Mouse (Mus musculus): ENCODE results near the gene Arpc2. TPM values are rescaled to one million over a fixed set of nuclear protein-coding genes. Genes with fewer than 3 reads are reported as not detected.

Gene Arpc2
- polyA plus RNA-seq (2014; fragmentation: Illumina TruSeq; extraction: RNeasy Lipid Tissue Mini Kit (QIAGEN cat#74804); ENCODE audit: low read depth, low replicate concordance): 163 TPM

DNA sequence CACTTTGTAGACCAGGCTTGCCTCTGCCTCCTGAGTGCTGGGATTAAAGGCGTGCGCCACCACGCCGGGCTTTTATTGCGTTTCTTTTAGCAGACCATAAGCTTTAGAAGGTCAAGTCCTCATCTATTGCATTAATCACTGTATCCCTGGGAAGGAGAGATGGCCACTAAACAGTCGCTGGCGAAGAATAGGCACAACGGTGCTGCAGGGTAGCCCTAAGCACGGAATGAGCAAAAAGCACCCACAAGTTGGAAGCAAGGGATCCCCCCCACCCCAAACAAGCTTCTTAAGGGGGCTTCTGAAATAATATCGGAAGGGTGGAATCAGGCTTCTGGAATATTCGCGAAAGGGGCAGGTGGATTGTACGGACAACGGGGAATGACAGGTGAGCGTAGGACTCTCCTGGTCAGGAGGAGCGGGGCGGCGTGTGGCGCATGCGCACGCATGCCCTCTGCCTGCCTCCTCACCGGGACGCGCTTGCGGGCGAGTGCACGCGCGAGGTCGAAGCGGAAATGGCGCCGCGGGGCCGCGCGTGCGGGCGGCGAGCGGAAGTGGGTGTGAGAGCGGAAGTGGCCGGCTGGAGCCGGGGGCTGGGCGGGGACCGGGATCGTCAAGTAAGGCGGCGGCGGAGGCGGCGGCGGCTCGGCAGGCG, at the start of gene Arpc2:
Gene Arpc2 (plus strand): TSS at position 147 of the 652 bp plus-strand sequence.

DNA sequence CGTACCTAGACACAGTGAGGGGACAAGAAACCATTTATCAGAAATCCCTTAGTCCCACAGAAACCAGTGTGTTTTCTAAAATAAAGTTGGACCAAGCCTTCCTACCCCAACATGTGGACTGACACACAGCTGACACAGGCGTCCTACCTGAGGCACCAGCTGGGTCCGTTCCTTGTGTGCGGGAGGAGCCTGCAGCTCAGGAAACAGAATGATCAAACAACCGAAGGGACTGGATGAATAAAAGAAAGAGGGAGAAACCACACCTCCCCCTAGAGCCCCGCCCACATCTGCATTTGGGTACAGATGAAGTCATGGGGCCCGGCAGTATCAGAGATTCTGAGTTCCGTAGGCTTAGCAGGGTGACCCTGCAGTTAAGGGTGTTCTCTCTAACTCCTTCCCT, 41.4 kb upstream of the Arpc2 start, which contains the start of gene Cxcr1:
Gene Cxcr1 (minus strand): TSS at position 187 of the 400 bp plus-strand sequence.

DNA sequence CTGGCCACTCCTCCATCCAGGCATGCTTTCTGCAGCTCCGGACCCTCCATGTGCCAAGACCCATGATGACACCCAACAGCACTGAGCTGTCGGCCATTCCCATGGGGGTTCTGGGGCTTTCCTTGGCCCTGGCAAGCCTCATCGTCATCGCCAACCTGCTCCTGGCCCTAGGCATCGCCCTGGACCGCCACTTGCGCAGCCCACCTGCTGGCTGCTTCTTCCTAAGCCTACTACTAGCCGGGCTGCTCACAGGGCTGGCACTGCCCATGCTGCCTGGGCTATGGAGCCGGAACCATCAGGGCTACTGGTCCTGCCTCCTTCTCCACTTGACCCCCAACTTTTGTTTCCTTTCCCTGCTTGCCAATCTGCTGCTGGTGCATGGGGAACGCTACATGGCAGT, 42.7 kb downstream of the Arpc2 start, which contains the start of gene Gpbar1:
Gene Gpbar1 (plus strand): TSS at position 13 of the 400 bp plus-strand sequence.

DNA sequence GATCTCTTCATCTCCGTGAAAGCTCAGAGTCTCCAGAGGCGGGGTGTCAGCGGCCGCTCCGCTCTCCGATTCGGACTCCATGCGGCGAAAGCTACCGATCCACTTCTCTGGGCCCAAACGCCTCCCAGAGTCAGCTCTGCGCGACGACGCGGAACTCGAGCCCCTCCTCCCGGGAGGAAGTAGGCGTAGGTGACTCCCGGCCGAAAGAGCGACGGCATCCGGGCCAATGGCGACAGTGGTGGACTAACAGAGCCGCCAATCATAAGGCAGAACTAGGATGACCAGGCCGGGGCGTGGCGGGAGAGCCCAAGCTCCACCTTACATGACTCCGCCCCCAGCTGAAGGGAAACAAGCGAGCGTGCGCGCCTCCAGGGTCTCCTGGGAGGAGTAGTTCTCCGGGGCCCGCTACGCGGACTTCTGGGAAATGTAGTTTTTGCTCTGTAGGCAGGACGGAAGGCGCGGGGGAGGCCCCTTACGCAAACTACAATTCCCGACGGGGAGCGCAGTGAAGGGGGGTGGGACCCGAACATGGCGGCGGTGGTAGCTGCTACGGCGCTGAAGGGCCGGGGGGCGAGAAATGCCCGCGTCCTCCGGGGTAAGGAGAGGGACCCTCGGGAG, 48.8 kb downstream of the Arpc2 start, which contains the start of the genes Aamp and Pnkd:
Gene Aamp (minus strand): TSS at position 196 of the 618 bp plus-strand sequence.
Gene Pnkd (plus strand): TSS at position 388 of the 618 bp plus-strand sequence.

DNA sequence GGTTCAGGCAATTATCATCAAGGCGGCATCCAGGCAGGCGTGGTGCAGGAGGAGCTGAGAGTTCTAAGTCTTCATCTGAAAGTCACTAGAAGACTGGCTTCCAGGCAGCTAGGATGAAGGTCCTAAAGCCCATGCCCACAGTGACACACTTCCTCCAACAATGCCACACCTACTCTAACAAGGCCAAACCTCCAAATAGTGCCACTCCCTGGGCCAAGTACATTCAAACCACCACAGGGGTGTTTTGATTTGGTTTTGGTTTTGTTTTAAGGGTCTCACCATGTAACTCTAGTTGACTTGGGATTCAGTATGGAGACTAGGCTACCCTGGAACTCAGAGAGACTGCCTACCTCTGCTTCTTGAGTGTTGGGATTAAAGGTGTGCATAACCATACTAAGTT, 69.6 kb downstream of the Arpc2 start, which contains the start of gene Tmbim1:
Gene Tmbim1 (minus strand): TSS at position 101 of the 400 bp plus-strand sequence.

Other genes starting within 250 kb of the Arpc2 start
- 367 TPM for gene Tns1, start 111.6 kb upstream of the Arpc2 start, polyA plus RNA-seq (2014; fragmentation: Illumina TruSeq; extraction: RNeasy Lipid Tissue Mini Kit (QIAGEN cat#74804); ENCODE audit: low read depth, low replicate concordance)
- gene Rufy4, start 110.5 kb upstream of the Arpc2 start, polyA plus RNA-seq (2014; fragmentation: Illumina TruSeq; extraction: RNeasy Lipid Tissue Mini Kit (QIAGEN cat#74804); ENCODE audit: low read depth, low replicate concordance): 1.3 TPM
- gene Cxcr2, start 82.1 kb upstream of the Arpc2 start, polyA plus RNA-seq (2014; fragmentation: Illumina TruSeq; extraction: RNeasy Lipid Tissue Mini Kit (QIAGEN cat#74804); ENCODE audit: low read depth, low replicate concordance): not detected
- not detected for gene Cxcr1, start 41.5 kb upstream of the Arpc2 start, polyA plus RNA-seq (2014; fragmentation: Illumina TruSeq; extraction: RNeasy Lipid Tissue Mini Kit (QIAGEN cat#74804); ENCODE audit: low read depth, low replicate concordance)
- not detected for gene Gpbar1, start 42.5 kb downstream of the Arpc2 start, polyA plus RNA-seq (2014; fragmentation: Illumina TruSeq; extraction: RNeasy Lipid Tissue Mini Kit (QIAGEN cat#74804); ENCODE audit: low read depth, low replicate concordance)
- 109 TPM for gene Aamp, start 48.7 kb downstream of the Arpc2 start, polyA plus RNA-seq (2014; fragmentation: Illumina TruSeq; extraction: RNeasy Lipid Tissue Mini Kit (QIAGEN cat#74804); ENCODE audit: low read depth, low replicate concordance)
- gene Pnkd, start 48.8 kb downstream of the Arpc2 start, polyA plus RNA-seq (2014; fragmentation: Illumina TruSeq; extraction: RNeasy Lipid Tissue Mini Kit (QIAGEN cat#74804); ENCODE audit: low read depth, low replicate concordance): 110 TPM
- gene Tmbim1, start 69.5 kb downstream of the Arpc2 start, polyA plus RNA-seq (2014; fragmentation: Illumina TruSeq; extraction: RNeasy Lipid Tissue Mini Kit (QIAGEN cat#74804); ENCODE audit: low read depth, low replicate concordance): 66.8 TPM
- 0.63 TPM for gene Catip, start 126.0 kb downstream of the Arpc2 start, polyA plus RNA-seq (2014; fragmentation: Illumina TruSeq; extraction: RNeasy Lipid Tissue Mini Kit (QIAGEN cat#74804); ENCODE audit: low read depth, low replicate concordance)
- gene Slc11a1, start 139.1 kb downstream of the Arpc2 start, polyA plus RNA-seq (2014; fragmentation: Illumina TruSeq; extraction: RNeasy Lipid Tissue Mini Kit (QIAGEN cat#74804); ENCODE audit: low read depth, low replicate concordance): 4.0 TPM
- 95.7 TPM for gene Ctdsp1, start 155.4 kb downstream of the Arpc2 start, polyA plus RNA-seq (2014; fragmentation: Illumina TruSeq; extraction: RNeasy Lipid Tissue Mini Kit (QIAGEN cat#74804); ENCODE audit: low read depth, low replicate concordance)
- gene Vil1, start 173.3 kb downstream of the Arpc2 start, polyA plus RNA-seq (2014; fragmentation: Illumina TruSeq; extraction: RNeasy Lipid Tissue Mini Kit (QIAGEN cat#74804); ENCODE audit: low read depth, low replicate concordance): 0.37 TPM